Mouse (Mus musculus) hindbrain, postnatal 0 days (tissue): ENCODE results near the gene Arpc5l. TPM values are rescaled to one million over a fixed set of nuclear protein-coding genes. Genes with fewer than 3 reads are reported as not detected.
"Not testable (repeated sequence)": the region's sequence is repeated elsewhere in the genome, so short reads cannot be mapped to it uniquely, and the experiment has no call there.

Experiments
- ATAC-seq: fragments of 200-750 bp; cut with Nextera tagmentation; 2 replicates; pipeline ENCODE4 v1.8.0; 2017; ENCODE audit warnings: mild to moderate bottlenecking, moderate TSS enrichment, moderate library complexity
- DNase-seq: peaks from one replicate; pipeline ENCODE4 v3.0.0-alpha.2; 2015; ENCODE audit warnings: low spot score
- H3K27ac ChIP-seq: fragments of 300-500 bp; sonication (generic); 2 replicates; pipeline ENCODE4 v1.5.1; 2014; ENCODE audit warnings: mild to moderate bottlenecking
- H3K27me3 ChIP-seq: fragments of 300-500 bp; sonication (generic); 2 replicates; pipeline ENCODE4 v1.6.1; 2014; ENCODE audit warnings: low read length, mixed read lengths; ENCODE audit not compliant: insufficient read depth
- H3K36me3 ChIP-seq: fragments of 300-500 bp; sonication (generic); 2 replicates; pipeline ENCODE4 v1.6.1; 2014; ENCODE audit warnings: low read length, mixed read lengths; ENCODE audit not compliant: insufficient read depth
- H3K4me1 ChIP-seq: fragments of 300-500 bp; sonication (generic); 2 replicates; pipeline ENCODE4 v1.6.1; 2014; ENCODE audit warnings: antibody characterized with exemption, low read length, mixed read lengths; ENCODE audit not compliant: insufficient read depth
- H3K4me2 ChIP-seq: fragments of 300-500 bp; sonication (generic); 2 replicates; pipeline ENCODE4 v1.6.1; 2014; ENCODE audit warnings: low read depth, mild to moderate bottlenecking, low read length, moderate library complexity, mixed read lengths
- H3K4me3 ChIP-seq: fragments of 300-500 bp; sonication (generic); 2 replicates; pipeline ENCODE4 v1.5.1; 2014; ENCODE audit warnings: low read length
- H3K9ac ChIP-seq: fragments of 300-500 bp; sonication (generic); replicated peaks from 2 replicates; pipeline ENCODE4 v1.6.1; 2014; ENCODE audit warnings: mild to moderate bottlenecking, low read length, moderate library complexity, mixed read lengths
- H3K9me3 ChIP-seq: fragments of 300-500 bp; sonication (generic); 2 replicates; pipeline ENCODE4 v1.6.1; 2016; ENCODE audit warnings: low read length, mixed read lengths
- CTCF ChIP-seq: IDR thresholded peaks from 2 replicates; pipeline ENCODE4 v1.5.1; 2016; ENCODE audit warnings: antibody characterized with exemption, control low read depth, low read depth
- WGBS: fragments of 180-500 bp; shearing (Covaris S2); extraction: QIAGEN DNeasy Blood & Tissue Kit; methylation state at CpG from one replicate; pipeline ENCODE4 v1.1.7; 2014; 5-methylcytosine and 5-hydroxymethylcytosine counted together
- polyA plus RNA-seq: library from polyadenylated mRNA; unstranded; fragments of >200 nt; fragmentation: Nextera tagmentation; extraction: Ambion mirVana; gene quantifications from 2 replicates; pipeline ENCODE4 v1.2.1, GENCODE M21; 2015
- total RNA-seq: library from RNA; depleted of rRNA; stranded (reverse); fragments of >200 nt; gene quantifications from 2 replicates; pipeline ENCODE4 v1.2.3, GENCODE M21; 2014

Gene Arpc5l
- total and polyA plus RNA-seq, 2 experiments from 2014 or later: 63.8 to 181 TPM

DNA sequence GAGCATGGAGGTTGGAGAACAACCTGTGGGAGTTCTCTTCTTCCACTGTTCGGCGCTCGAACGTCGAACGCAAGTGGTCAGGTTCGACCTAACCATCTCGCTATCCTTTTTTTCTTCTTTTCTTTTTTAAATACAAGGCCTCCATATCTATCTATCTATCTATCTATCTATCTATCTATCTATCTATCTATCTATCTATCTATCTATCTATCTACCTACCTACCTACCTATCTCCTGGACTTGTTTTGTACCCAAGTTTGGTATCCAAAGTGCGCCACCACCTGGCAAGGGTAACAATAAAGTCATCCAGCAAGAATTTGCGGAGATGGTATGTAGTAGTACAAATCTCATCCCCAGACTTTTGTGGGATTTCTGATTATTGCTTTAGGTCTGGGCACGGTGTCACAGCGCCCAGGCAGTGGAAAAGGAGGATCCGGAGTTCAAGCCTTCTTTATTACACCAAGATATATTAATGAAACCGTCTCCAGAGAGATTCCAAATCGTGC, 479 bp downstream of the Arpc5l start, which contains the start of gene Rpl35:
Gene Rpl35, minus strand, starts transcription at position 51 of the 506 bp plus-strand sequence.
- Histone ChIP-seq H3K4me2 (peak within 1 kb of the TSS; percentile 80), H3K9ac (peak within 1 kb of the TSS; percentile 73), H3K4me1 (peaks cover 28% of the 10 kb centered on the region), H3K27me3 (no peaks in the 10 kb centered on the region), H3K36me3 (peaks cover 23% of the 10 kb centered on the region), H3K27ac (peak within 1 kb of the TSS; percentile 93), H3K9me3 (no peaks in the 10 kb centered on the region), H3K4me3 (peak within 1 kb of the TSS; percentile 57)
- no peak for ATAC-seq
- TF ChIP-seq CTCF: peak; percentile 39
- 14% methylated on average over 15 of the region's 15 CpGs for WGBS
- peak; percentile 42 for DNase-seq

DNA sequence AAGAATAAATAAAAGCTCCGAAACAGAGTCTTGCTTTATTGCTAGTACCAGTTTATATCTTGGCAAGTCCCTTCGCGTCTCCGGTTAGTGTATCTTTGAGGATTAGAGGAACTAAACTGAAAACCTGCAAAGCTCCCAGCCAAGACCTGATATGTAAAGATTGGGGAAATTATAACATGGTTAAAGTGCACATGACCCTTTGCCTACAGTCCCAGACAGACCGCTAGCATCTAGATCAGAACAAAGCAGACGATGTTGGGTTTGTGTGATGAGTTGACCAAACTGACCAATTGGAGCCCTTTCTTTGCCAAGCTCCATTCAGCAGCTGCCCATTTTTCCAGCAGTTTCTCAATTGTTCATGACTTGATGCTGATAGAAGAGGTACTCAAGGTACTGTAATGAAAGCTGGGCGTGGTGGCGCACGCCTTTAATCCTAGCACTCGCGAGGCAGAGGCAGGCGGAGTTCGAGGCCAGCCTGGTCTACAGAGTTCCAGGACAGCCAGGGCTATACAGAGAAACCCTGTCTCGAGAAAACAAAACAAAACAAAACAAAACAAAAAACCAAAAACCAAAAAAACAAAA, 1.1 kb downstream of the Arpc5l start:
- Histone ChIP-seq H3K27ac (no peak overlapping the region), H3K9ac (no peak overlapping the region), H3K27me3 (no peaks in the 10 kb centered on the region), H3K4me1 (peaks cover 30% of the 10 kb centered on the region), H3K36me3 (peaks cover 17% of the 10 kb centered on the region), H3K9me3 (no peaks in the 10 kb centered on the region), H3K4me3 (no peak overlapping the region), H3K4me2 (peak overlapping the region; percentile 80)
- ATAC-seq (no peak), DNase-seq (no peak)
- WGBS: 93% methylated on average over 14 of the region's 14 CpGs
- TF ChIP-seq CTCF: no peak

DNA sequence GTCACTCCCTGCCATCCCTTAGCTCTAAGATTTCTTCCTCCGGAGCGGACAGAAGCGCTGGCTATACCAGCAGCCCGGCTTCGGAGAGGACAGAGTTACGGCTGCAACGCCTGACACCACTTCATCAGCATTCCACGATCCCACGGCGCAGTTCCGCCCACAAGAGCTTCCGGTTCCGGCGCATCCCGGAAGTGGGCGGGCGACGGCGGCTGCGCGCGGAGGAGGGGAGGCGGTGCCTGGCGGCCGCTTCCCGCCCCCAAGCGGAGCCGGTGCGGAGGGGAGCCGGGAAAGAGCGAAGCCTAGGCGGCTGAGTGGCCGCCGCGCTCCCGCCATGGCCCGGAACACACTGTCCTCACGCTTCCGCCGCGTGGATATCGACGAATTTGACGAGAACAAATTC, 2.7 kb downstream of the Arpc5l start:
- 3% methylated on average over 44 of the region's 44 CpGs for WGBS
- ATAC-seq (peak; percentile 89), DNase-seq (peak; percentile 97)
- no peak for TF ChIP-seq CTCF
- Histone ChIP-seq H3K9ac (peak overlapping the region; percentile 83), H3K9me3 (no peaks in the 10 kb centered on the region), H3K27me3 (no peaks in the 10 kb centered on the region), H3K27ac (peak overlapping the region; percentile 95), H3K36me3 (peaks cover 2% of the 10 kb centered on the region; the same call in 1 of the 2 replicates), H3K4me2 (peak overlapping the region; percentile 90), H3K4me1 (peaks cover 32% of the 10 kb centered on the region), H3K4me3 (peak overlapping the region; percentile 62)

DNA sequence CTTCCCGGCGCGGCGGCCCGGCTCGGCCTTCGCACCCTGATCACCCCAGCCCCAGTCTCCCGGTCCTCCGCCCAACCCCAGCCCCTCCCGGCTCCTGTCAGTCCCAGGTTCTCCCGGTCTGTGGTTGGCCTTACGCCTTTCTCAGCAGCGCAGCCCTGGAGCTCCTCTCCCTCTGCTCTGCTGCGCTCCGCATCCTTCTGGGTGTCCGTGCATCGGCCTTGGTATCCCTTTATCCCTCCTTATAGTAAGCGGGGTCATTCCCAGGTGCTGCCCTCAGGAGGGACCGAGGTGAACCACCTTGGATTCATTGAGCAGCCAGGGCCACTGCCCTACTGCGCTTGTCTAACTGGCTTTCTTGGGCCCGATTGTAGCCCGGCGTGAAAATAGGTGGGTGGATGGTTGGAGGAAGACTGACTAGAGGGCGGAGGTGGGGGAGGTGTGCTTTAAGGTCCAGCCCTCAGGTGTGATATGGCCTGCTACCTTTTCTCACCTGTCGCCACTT, 3.3 kb downstream of the Arpc5l start:
- WGBS: 1% methylated on average over 22 of the region's 25 CpGs
- H3K4me1 ChIP-seq: peaks cover 32% of the 10 kb centered on the region

DNA sequence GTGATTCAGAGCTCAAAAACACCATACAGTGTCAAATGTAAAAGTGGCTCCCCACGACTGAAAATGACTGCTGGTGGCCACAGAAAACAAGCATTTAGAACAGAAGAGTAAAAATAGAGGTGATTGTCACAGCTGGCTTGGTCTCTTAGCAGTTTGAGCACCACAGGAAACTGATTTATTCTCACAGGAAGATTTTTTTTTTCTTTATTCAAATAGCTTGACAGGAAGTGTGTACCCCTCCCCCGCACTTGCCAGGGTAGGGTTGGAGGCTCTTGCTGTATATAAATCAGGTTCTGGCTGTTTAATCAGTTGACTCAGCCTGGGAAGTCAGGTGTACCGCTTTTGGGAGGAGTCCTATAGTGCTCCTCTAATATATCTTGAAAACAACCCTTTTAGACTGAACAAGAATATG, 3.8 kb downstream of the Arpc5l start:
- Histone ChIP-seq H3K27ac (peak overlapping the region; percentile 95), H3K4me2 (peak overlapping the region; percentile 90), H3K9ac (peak overlapping the region; percentile 83), H3K4me1 (peaks cover 29% of the 10 kb centered on the region), H3K36me3 (peaks cover 1% of the 10 kb centered on the region; the same call in 1 of the 2 replicates), H3K27me3 (no peaks in the 10 kb centered on the region), H3K9me3 (no peaks in the 10 kb centered on the region), H3K4me3 (peak overlapping the region; percentile 62)
- no peak for DNase-seq
- TF ChIP-seq CTCF: no peak
- WGBS: 34% methylated on average over 3 of the region's 3 CpGs
- no peak for ATAC-seq

More for the DNA sequence above, 3.3 kb downstream of the Arpc5l start:
- TF ChIP-seq CTCF: no peak
- no peaks in the 10 kb centered on the region for H3K9me3 ChIP-seq
- H3K36me3 ChIP-seq: no peaks in the 10 kb centered on the region; the same call in 1 of the 2 replicates
- no peaks in the 10 kb centered on the region for H3K27me3 ChIP-seq
- peak overlapping the region; percentile 90 for H3K4me2 ChIP-seq
- H3K9ac ChIP-seq: peak overlapping the region; percentile 83
- H3K4me3 ChIP-seq: peak overlapping the region; percentile 62
- peak; percentile 51 for ATAC-seq
- peak overlapping the region; percentile 95 for H3K27ac ChIP-seq
- DNase-seq: peak; percentile 53

DNA sequence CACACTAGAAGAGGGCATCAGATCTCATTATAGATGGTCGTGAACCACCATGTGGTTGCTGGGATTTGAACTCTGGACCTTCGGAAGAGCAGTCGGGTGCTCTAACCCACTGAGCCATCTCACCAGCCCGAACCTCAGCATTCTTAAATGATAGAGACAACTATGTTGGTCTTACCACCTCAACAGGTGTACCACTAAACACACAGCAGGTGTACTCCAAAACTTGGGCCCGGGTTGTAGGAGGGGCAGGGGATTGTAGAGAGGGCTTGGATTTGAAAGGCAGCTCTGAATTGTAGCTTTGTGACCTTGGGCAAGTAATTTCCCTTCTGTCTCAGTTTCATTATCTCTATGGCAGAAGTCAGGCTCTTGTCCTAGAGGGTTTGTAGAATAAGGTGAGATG, 5.0 kb downstream of the Arpc5l start:
- H3K4me2 ChIP-seq, H3K27me3 ChIP-seq, H3K27ac ChIP-seq, H3K4me3 ChIP-seq, ATAC-seq, H3K9me3 ChIP-seq, H3K9ac ChIP-seq, DNase-seq: not testable (repeated sequence)
- H3K4me1 ChIP-seq: peaks cover 25% of the 10 kb centered on the region
- H3K36me3 ChIP-seq: peaks cover 12% of the 10 kb centered on the region; the same call in 1 of the 2 replicates
- WGBS: 97% methylated on average over 4 of the region's 5 CpGs

DNA sequence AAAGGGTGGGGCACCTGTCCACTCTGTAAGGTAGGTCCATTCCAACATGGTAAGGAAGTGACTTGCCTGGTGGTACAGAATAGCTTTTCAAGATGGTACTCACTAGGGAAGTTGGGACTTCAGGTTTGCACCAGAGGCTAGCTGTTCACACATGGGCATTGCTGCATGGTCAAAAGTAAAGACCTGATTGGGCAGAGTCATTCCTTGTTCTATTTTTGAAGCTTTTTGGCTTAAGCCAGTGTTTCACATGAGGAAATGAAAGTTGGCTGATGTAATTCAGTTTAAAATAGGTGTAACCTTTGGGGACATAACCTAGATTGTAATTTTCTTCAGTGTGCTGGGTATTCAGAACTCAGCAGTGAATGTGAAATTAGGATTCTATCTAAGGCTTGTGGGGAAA, 6.1 kb downstream of the Arpc5l start:
- ATAC-seq (no peak), DNase-seq (no peak)
- H3K4me3 ChIP-seq: no peak overlapping the region
- peaks cover 23% of the 10 kb centered on the region for H3K36me3 ChIP-seq
- H3K27ac ChIP-seq: no peak overlapping the region
- H3K4me1 ChIP-seq: peaks cover 21% of the 10 kb centered on the region
- H3K9ac ChIP-seq: no peak overlapping the region
- no peaks in the 10 kb centered on the region for H3K27me3 ChIP-seq
- H3K4me2 ChIP-seq: no peak overlapping the region
- no peak for TF ChIP-seq CTCF
- no peaks in the 10 kb centered on the region for H3K9me3 ChIP-seq
